Mouse (Mus musculus) heart, embryonic 14.5 days (tissue): ENCODE measurements around the gene 2200002J24Rik. TPM values are rescaled to one million over a fixed set of nuclear protein-coding genes. Genes with fewer than 3 reads are reported as not detected.

Source experiments
- ATAC-seq: fragments of 200-750 bp; cut with Nextera tagmentation; 2 replicates; pipeline ENCODE4 v1.8.0; 2017; ENCODE audit warnings: low read depth, moderate TSS enrichment; ENCODE audit not compliant: insufficient number of reproducible peaks, insufficient read depth, low FRiP score
- H3K27ac ChIP-seq, 2 experiments: fragments of 200-500 bp in 1 of 2; fragments of 300-500 bp in 1 of 2; sonication (generic) in 1 of 2; replicated peaks in 1 of 2; 2 replicates each; pipeline ENCODE4 v1.5.1; 2012 to 2014; ENCODE audit warnings: low read depth in 2 of 2, low read length in 2 of 2, control low read depth in 1 of 2, mild to moderate bottlenecking in 1 of 2, mixed read lengths in 1 of 2; ENCODE audit not compliant: control insufficient read depth in 1 of 2, insufficient read depth in 1 of 2
- H3K27me3 ChIP-seq: fragments of 300-500 bp; sonication (generic); 2 replicates; pipeline ENCODE4 v1.6.1; 2014; ENCODE audit warnings: mild to moderate bottlenecking, low read length, control low read depth; ENCODE audit not compliant: control insufficient read depth, insufficient read depth
- H3K36me3 ChIP-seq: fragments of 300-500 bp; sonication (generic); 2 replicates; pipeline ENCODE4 v1.6.1; 2014; ENCODE audit warnings: mild to moderate bottlenecking, control low read depth, low read length, mixed read lengths; ENCODE audit not compliant: control insufficient read depth, insufficient read depth
- H3K4me1 ChIP-seq, 2 experiments: fragments of 200-500 bp in 1 of 2; fragments of 300-500 bp in 1 of 2; sonication (generic) in 1 of 2; 2 replicates each; pipeline ENCODE4 v1.6.1; 2012 to 2014; ENCODE audit warnings: low read length in 2 of 2, control low read depth in 1 of 2, mixed read lengths in 1 of 2; ENCODE audit not compliant: control insufficient read depth in 2 of 2, insufficient read depth in 2 of 2
- H3K4me2 ChIP-seq: fragments of 300-500 bp; sonication (generic); 2 replicates; pipeline ENCODE4 v1.6.1; 2014; ENCODE audit warnings: mild to moderate bottlenecking, low read length
- H3K4me3 ChIP-seq, 2 experiments: fragments of 200-500 bp in 1 of 2; fragments of 300-500 bp in 1 of 2; sonication (generic) in 1 of 2; 2 replicates each; pipeline ENCODE4 v1.5.1; 2012 to 2014; ENCODE audit warnings: low read length in 2 of 2, mild to moderate bottlenecking in 2 of 2, control low read depth in 1 of 2, low read depth in 1 of 2, moderate library complexity in 1 of 2; ENCODE audit not compliant: control insufficient read depth in 1 of 2, insufficient read depth in 1 of 2
- H3K9ac ChIP-seq: fragments of 300-500 bp; sonication (generic); 2 replicates; pipeline ENCODE4 v1.6.1; 2014; ENCODE audit warnings: mild to moderate bottlenecking, low read length
- H3K9me3 ChIP-seq: fragments of 300-500 bp; sonication (generic); 2 replicates; pipeline ENCODE4 v1.6.1; 2016; ENCODE audit warnings: low read length, control low read depth; ENCODE audit not compliant: control insufficient read depth
- WGBS: fragments of 180-500 bp; shearing (Covaris S2); extraction: QIAGEN DNeasy Blood & Tissue Kit; methylation state at CpG from one replicate; pipeline ENCODE4 v1.1.7; 2014; 5-methylcytosine and 5-hydroxymethylcytosine counted together
- polyA plus RNA-seq: library from polyadenylated mRNA; unstranded; fragments of >200 nt; fragmentation: Nextera tagmentation; extraction: Ambion mirVana; gene quantifications from 2 replicates; pipeline ENCODE4 v1.2.1, GENCODE M21; 2014

2200002J24Rik gene
- polyA plus RNA-seq, 1 experiment from 2014 or later = 2.8 TPM

DNA sequence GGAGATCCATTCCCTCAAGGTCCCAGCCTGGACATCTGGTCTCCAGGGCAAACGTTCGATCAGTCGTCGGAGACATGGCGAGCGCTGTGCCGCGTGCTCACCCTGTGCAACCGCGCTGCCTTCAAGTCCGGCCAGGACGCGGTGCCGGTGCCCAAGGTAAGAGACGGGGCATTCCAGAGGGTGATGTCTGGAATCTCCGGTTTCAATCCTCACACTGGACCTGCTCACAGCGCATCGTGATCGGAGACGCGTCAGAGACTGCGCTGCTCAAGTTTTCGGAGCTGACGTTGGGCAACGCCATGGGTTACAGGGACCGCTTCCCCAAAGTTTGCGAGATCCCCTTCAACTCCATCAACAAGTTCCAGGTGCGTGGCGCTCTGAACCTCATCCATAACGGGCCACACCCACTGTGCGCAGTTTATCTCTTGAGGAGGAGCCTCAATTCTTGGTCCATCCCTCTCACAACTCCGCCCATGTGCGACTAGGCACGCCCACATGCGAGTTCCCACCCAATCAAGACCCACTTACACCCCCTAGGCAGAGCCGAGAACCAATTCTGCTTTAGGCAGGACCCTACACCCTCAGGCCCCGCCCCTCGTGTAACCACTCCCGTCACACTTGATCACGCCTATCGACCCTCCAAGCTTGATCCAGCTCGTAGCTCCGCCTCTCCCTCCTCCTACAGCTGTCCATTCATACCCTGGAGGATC lies 18.4 kb downstream of the 2200002J24Rik start:
- no peaks in the 10 kb centered on the region for H3K36me3 ChIP-seq
- peaks cover 30% of the 10 kb centered on the region for H3K27me3 ChIP-seq
- peaks cover 6 to 12% of the 10 kb centered on the region in 2 experiments; a peak in 3 of 4 replicates for H3K4me1 ChIP-seq
- peak overlapping the region; percentile 32 to 35 for H3K4me3 ChIP-seq
- no peak overlapping the region for H3K27ac ChIP-seq
- 0 out of 2 replicates have a peak overlapping the region, but pooled peaks have one; percentile 16 for H3K9ac ChIP-seq
- ATAC-seq = peak; percentile 84
- peak overlapping the region; percentile 69 for H3K4me2 ChIP-seq
- H3K9me3 ChIP-seq = no peaks in the 10 kb centered on the region
- WGBS = 3% methylated on average over 43 of the region's 43 CpGs

DNA sequence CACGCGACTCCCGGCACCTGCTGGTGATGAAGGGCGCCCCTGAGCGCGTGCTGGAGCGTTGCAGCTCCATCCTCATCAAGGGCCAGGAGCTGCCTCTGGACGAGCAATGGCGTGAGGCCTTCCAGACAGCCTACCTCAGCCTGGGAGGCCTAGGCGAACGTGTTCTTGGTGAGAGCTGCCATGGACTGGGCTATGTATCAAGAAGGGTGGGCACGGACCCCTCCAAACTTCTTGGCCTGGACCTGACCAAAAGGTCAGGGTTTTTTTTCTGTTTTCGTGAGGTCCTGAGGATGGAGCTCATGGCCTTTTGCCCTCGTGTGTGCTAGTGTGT lies 19.0 kb downstream of the 2200002J24Rik start:
- peaks cover 6 to 12% of the 10 kb centered on the region in 2 experiments; a peak in 3 of 4 replicates for H3K4me1 ChIP-seq
- WGBS = 12% methylated on average over 14 of the region's 14 CpGs
- no peak overlapping the region for H3K9ac ChIP-seq
- peaks cover 30% of the 10 kb centered on the region for H3K27me3 ChIP-seq
- ATAC-seq = peak; percentile 13; the same call in 1 of the 2 replicates
- H3K9me3 ChIP-seq = no peaks in the 10 kb centered on the region
- peak overlapping the region; percentile 69 for H3K4me2 ChIP-seq
- H3K27ac ChIP-seq = no peak overlapping the region
- peak overlapping the region; percentile 32 to 35 for H3K4me3 ChIP-seq
- no peaks in the 10 kb centered on the region for H3K36me3 ChIP-seq

DNA sequence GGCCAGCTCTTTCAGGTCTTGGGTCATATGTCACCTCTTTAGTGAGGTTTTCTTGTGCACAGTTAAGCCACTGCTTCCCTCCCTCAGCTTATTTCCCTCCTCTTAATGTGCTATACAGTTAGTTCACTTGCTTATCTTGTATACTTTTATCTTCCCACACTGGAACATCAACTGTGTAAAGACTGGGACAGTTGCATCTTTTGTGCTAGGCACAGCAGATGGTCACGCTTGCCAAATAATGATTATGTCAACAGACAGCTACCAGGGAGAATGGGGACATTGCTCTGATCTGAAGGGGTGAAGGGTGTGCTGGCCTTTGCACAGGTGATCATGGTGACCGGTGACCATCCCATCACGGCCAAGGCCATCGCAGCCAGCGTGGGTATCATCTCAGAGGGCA lies 20.9 kb downstream of the 2200002J24Rik start:
- Histone ChIP-seq H3K9me3 (no peaks in the 10 kb centered on the region), H3K27ac (no peak overlapping the region), H3K4me2 (no peak overlapping the region), H3K4me1 (peaks cover 6 to 12% of the 10 kb centered on the region in 2 experiments; a peak in 3 of 4 replicates), H3K4me3 (no peak overlapping the region), H3K27me3 (peaks cover 30% of the 10 kb centered on the region), H3K9ac (no peak overlapping the region), H3K36me3 (no peaks in the 10 kb centered on the region)
- ATAC-seq = no peak
- 90% methylated on average over 5 of the region's 5 CpGs for WGBS

DNA sequence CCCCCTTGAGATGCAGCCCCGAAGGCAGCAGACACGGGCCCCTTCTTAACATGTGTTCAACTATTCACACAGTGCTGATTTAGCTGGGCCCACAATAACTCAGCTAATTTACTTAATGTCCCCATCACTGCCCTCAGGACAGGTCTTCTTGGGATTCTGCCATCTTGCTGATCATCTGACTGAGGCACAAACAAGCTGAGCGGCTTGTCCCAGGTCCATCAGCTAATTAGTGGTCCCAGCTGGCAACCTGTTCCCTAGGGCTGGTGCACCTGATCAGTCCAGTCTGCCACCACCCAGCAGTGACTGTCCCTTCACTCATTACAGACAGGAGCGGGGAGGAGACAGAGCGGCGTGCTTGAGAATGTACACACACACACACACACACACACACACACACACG lies 22.6 kb downstream of the 2200002J24Rik start:
- Histone ChIP-seq H3K4me1 (peaks cover 6 to 12% of the 10 kb centered on the region in 2 experiments; a peak in 3 of 4 replicates), H3K4me3 (no peak overlapping the region), H3K36me3 (0 out of 2 replicates have a peak, but pooled peaks cover under 1% of the 10 kb centered on the region), H3K27me3 (peaks cover 17% of the 10 kb centered on the region), H3K27ac (no peak overlapping the region), H3K9me3 (no peaks in the 10 kb centered on the region), H3K9ac (no peak overlapping the region), H3K4me2 (no peak overlapping the region)
- 85% methylated on average over 7 of the region's 7 CpGs for WGBS
- no peak for ATAC-seq

DNA sequence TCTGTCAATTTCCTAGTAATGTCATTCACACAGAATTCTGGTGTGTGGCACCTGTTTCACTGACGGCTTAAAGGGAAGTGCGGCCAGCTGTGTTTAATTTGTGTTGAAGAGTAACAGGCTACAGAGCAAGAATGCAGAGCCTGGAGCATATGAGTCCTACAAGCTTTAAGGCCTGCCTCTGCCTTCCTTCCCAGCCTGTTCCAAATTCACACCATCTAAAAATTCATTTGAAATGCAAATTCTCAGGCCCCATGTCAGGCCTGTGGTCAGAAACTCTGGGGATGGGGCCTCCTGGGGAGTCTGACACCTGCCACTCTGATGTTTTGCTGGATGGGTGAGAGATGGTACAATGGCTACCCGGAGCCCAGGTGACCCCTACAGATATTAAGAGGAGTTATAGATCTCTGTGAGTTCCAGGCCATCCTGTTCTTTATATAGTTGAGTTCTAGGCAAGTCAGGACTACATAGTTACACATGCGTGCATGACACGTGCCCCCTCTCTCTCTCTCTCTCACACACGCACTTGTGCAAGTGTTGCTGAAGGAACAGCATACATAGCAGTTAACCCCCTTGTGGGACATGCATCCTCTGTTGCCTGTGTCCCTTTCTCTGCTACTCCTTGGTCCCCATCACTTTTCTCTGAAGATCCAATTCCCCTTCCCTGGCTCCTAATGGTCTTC lies 24.7 kb downstream of the 2200002J24Rik start:
- Histone ChIP-seq H3K36me3 (peaks cover 18% of the 10 kb centered on the region), H3K27me3 (no peaks in the 10 kb centered on the region), H3K4me2 (no peak overlapping the region), H3K4me1 (peaks cover 2 to 4% of the 10 kb centered on the region in 2 experiments), H3K27ac (no peak overlapping the region), H3K9me3 (no peaks in the 10 kb centered on the region), H3K9ac (no peak overlapping the region), H3K4me3 (no peak overlapping the region)
- WGBS = 72% methylated on average over 6 of the region's 6 CpGs
- no peak for ATAC-seq

DNA sequence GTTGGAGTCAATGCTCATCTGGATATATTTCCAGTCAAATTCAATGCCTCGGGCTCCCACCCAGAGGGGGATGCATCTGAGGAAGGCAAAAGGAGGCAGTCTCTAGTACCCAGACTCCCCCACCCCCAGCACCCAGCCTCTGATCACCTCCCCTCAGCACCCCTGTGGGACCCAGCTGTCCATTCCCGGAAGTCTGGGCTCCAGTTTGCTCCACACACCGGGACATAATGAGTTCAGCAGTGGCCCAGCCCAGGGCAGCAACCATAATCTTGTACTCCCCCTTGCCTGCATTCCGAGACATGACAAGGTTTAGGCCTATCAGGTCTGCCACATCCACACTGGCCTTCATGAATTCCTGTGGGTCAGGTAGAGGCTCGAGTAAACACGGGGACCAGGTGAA lies 29.5 kb downstream of the 2200002J24Rik start:
- H3K9me3 ChIP-seq = no peaks in the 10 kb centered on the region
- peak overlapping the region; percentile 76 to 89; a peak in 3 of 4 replicates for H3K4me3 ChIP-seq
- H3K9ac ChIP-seq = peak overlapping the region; percentile 93
- peak overlapping the region; percentile 94 for H3K4me2 ChIP-seq
- WGBS = 89% methylated on average over 6 of the region's 6 CpGs
- no peak for ATAC-seq
- H3K36me3 ChIP-seq = peaks cover 29% of the 10 kb centered on the region
- peak overlapping the region in 1 of 2 experiments; percentile 60; a peak in 1 of 4 replicates for H3K27ac ChIP-seq
- peaks cover 4 to 17% of the 10 kb centered on the region in 2 experiments for H3K4me1 ChIP-seq
- H3K27me3 ChIP-seq = no peaks in the 10 kb centered on the region

DNA sequence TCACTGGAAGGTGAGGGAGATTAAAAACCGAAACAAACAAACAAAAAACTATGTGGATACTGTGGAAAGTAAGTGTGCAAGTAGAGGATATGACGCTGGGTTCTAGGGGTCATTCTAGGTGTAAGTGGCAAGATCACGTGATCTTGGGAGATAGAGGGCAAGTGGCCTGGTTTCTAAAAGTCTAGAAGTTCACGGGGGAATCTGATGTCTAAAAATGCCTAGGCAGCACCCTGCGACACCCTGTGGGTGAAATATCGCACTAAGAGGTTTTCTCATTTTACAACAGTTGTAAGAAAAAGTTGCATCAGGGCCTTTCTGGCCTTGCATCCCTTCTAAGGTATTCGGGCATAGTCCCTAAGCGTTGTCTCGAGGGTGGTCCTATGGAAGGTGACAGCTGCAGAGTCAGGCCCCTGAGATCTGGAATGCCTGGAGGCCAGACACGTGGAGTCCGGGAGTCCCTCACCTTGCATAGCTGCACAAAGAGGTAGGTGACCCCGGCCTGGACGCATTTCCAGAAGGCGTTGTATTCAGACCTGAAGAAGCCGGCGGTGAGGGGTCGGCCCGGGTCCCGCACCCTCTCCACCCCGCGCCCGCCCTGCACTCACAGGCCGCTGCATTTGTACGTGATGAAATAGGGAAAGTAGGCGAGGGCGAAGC lies 30.1 kb downstream of the 2200002J24Rik start:
- peak; percentile 9 for ATAC-seq
- H3K4me1 ChIP-seq = peaks cover 4 to 17% of the 10 kb centered on the region in 2 experiments
- peaks cover 35% of the 10 kb centered on the region for H3K36me3 ChIP-seq
- H3K27ac ChIP-seq = peak overlapping the region; percentile 52 to 60; a peak in 3 of 4 replicates
- H3K4me3 ChIP-seq = peak overlapping the region; percentile 76 to 89
- peak overlapping the region; percentile 94 for H3K4me2 ChIP-seq
- peak overlapping the region; percentile 93 for H3K9ac ChIP-seq
- H3K9me3 ChIP-seq = no peaks in the 10 kb centered on the region
- WGBS = 7% methylated on average over 26 of the region's 26 CpGs
- H3K27me3 ChIP-seq = no peaks in the 10 kb centered on the region
